Mouse (Mus musculus): Measurements from ENCODE around the gene Zbtb7a. TPM values are rescaled to one million over a fixed set of nuclear protein-coding genes. Genes with fewer than 3 reads are reported as not detected.
A peak's percentile ranks its signal among the peaks of the same experiment; 100 is the strongest.

Zbtb7a gene
- total and polyA plus RNA-seq, 3 experiments = 7.1 to 75.7 (median 31.1) TPM

DNA sequence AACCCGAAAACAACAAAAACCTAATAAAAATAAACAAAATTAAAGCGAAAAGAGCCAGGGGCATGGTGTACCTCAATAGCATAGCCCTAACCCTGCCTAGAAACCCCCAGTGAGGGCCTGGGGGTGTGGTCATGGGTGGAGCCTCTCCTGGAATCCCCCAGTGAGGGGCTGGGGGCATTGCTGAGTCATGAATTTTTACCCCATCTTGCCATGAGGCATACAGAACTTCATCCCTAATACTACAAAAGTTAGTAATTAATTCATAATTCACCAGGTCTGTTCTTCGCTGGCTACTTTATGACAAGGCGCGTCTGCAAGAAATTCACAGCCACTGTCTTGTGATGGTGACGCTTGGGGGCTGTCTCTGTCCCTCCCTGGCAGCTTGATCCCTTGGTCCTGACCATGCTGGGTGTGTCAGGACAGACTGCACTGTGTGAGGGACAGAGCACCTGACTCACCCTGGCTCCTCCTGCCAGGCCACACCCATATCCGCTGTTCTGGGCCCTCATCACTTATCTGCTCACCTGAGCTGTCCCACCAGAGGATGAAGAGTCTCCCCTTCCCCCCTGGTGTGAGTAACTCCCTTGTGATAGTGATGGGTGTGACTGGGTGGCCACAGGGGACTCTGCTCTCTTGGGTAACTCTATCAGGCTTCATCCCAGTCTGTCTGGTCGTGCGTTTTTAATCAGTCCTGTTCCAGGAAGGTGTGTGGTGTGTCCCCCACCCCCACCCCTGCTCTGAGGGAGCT is 39.9 kb upstream of the Zbtb7a start:
- ATAC-seq (ENCODE audit: extremely low read depth, insufficient number of reproducible peaks, low FRiP score, poor library complexity, severe bottlenecking) = no peak

DNA sequence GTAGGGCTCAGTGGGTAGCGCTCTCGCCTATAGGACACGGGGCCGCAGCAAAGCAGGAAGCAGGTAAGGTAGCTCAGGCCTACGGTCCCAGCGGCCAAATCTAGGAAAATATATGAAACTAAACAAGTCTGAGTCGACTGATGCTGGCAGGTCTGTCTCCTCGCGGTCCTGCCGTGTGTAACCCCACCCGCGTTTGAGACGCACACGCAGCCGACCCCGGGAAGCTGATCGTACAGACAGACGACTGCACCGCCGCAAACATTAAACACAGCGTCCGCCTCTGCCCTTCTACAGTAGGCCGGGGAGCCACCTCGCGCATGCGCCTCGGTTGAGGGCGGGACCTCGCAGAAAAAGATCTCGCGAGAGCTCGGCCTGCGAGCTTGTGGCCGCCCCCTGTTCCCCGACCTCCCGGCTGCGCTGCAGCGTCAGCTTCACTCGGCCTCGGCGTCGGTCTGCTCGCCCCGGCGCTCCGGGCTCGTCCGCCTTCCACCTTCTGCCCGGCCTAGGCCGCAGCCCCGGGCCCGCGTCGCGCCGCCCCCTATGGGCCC is 29.4 kb upstream of the Zbtb7a start, which contains the start of gene Map2k2:
TSS of gene Map2k2 (plus strand) at position 351 of the 548 bp plus-strand sequence.
- Histone ChIP-seq H3K9me3 (replicated peaks) (no peaks in the 10 kb centered on the region), H3K4me3 (ENCODE audit: low read depth, low read length) (peak within 1 kb of the TSS; percentile 84), H3K36me3 (replicated peaks) (peaks cover 45% of the 10 kb centered on the region), H3K4me1 (ENCODE audit: insufficient read depth, low read depth, low read length) (peaks cover 69% of the 10 kb centered on the region), H3K27me3 (ENCODE audit: insufficient read depth, low read length) (no peaks in the 10 kb centered on the region)
- DNase-seq (ENCODE audit: low spot score) = peak; percentile 98
- ATAC-seq (ENCODE audit: extremely low read depth, insufficient number of reproducible peaks, low FRiP score, poor library complexity, severe bottlenecking) = peak; percentile 58
- TF ChIP-seq POLR2AphosphoS5 (IDR thresholded peaks at IDR 0.05; ENCODE audit: insufficient replicate concordance, low read depth, low read length) = no peak
- TF ChIP-seq CTCF (IDR thresholded peaks at IDR 0.05; ENCODE audit: low read depth, low read length) = no peak
- no peak for TF ChIP-seq GATA2 (IDR thresholded peaks at IDR 0.05; ENCODE audit: borderline replicate concordance, low read depth, low read length)
- no peak for TF ChIP-seq TAL1 (conservative IDR thresholded peaks at IDR 0.05; ENCODE audit: low read depth, low read length)
- TF ChIP-seq GATA1 (IDR thresholded peaks at IDR 0.05; ENCODE audit: borderline replicate concordance, low read length) = no peak

More for the DNA sequence above, 39.9 kb upstream of the Zbtb7a start:
- TF ChIP-seq POLR2AphosphoS5 (IDR thresholded peaks at IDR 0.05; ENCODE audit: insufficient replicate concordance, low read depth, low read length) = no peak
- no peak for TF ChIP-seq TAL1 (conservative IDR thresholded peaks at IDR 0.05; ENCODE audit: low read depth, low read length)
- no peak for TF ChIP-seq GATA2 (IDR thresholded peaks at IDR 0.05; ENCODE audit: borderline replicate concordance, low read depth, low read length)
- TF ChIP-seq CTCF (IDR thresholded peaks at IDR 0.05; ENCODE audit: low read depth, low read length) = no peak
- no peak for TF ChIP-seq GATA1 (IDR thresholded peaks at IDR 0.05; ENCODE audit: borderline replicate concordance, low read length)
- H3K36me3 ChIP-seq (replicated peaks) = no peaks in the 10 kb centered on the region
- H3K9me3 ChIP-seq (replicated peaks) = peaks cover 4% of the 10 kb centered on the region
- peak; percentile 19 for DNase-seq (ENCODE audit: low spot score)
- peak overlapping the region; percentile 50; the same call in 1 of the 2 replicates for H3K4me3 ChIP-seq (ENCODE audit: low read depth, low read length)
- peaks cover 45% of the 10 kb centered on the region for H3K4me1 ChIP-seq (ENCODE audit: insufficient read depth, low read depth, low read length)
- peaks cover 57% of the 10 kb centered on the region for H3K27me3 ChIP-seq (ENCODE audit: insufficient read depth, low read length)

DNA sequence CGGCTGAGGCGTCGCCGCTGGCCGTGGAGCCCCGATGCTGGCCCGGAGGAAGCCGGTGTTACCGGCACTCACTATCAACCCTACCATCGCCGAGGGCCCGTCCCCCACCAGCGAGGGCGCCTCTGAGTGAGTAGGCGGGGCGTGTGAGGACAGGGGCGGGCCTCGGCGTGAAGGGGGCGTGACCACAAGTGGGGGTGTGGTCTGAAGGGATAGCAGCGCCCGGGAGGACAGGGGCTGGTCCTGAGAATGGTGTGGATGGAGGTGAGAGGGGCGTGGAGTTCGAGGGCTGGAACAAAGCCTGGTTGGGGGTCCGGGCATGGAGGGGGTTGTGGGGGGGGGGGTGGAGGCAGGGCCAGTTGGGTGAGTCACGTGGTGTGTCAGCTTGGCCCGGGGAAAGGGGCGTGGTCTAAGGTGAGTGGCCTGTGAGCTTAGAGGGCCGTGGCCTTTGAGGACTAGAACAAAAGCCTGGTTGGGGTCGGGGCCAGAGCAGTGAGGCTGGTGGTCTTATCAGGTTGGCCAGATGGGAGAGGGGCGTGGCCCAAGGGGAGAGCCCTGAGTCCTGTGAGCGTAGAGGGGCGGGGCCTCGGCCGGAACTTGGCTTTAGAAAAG is 28.8 kb upstream of the Zbtb7a start:
- peak; percentile 80 for DNase-seq (ENCODE audit: low spot score)
- H3K4me1 ChIP-seq (ENCODE audit: insufficient read depth, low read depth, low read length) = peaks cover 71% of the 10 kb centered on the region

DNA sequence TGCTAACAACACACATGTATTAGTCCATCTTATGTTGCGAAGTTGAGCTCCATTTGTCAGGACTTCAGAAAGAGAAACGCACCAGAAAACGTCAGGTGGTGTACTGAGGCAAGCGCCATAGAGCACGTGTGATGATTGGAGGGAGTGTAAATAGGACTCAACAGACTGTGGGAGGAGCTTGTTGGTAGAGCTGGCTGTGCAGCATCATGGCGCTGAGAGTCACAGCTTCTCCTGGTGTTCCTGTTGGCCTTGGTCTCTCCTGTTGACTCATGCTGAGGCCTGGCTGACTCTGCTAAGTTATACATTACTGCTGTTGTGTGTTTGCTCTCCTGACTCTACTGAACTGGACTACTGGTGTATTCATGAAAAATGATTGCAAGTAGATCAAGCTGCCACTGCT is 22.1 kb upstream of the Zbtb7a start:
- Histone ChIP-seq H3K4me1 (ENCODE audit: insufficient read depth, low read depth, low read length) (peaks cover 37% of the 10 kb centered on the region), H3K36me3 (replicated peaks) (peaks cover 96% of the 10 kb centered on the region)
- TF ChIP-seq GATA2 (IDR thresholded peaks at IDR 0.05; ENCODE audit: borderline replicate concordance, low read depth, low read length) (no peak), POLR2AphosphoS5 (IDR thresholded peaks at IDR 0.05; ENCODE audit: insufficient replicate concordance, low read depth, low read length) (no peak), TAL1 (conservative IDR thresholded peaks at IDR 0.05; ENCODE audit: low read depth, low read length) (no peak), GATA1 (IDR thresholded peaks at IDR 0.05; ENCODE audit: borderline replicate concordance, low read length) (no peak), CTCF (IDR thresholded peaks at IDR 0.05; ENCODE audit: low read depth, low read length) (no peak)

More for the DNA sequence above, 28.8 kb upstream of the Zbtb7a start:
- H3K27me3 ChIP-seq (ENCODE audit: insufficient read depth, low read length) = no peaks in the 10 kb centered on the region
- peak overlapping the region; percentile 84 for H3K4me3 ChIP-seq (ENCODE audit: low read depth, low read length)
- peak; percentile 69 for ATAC-seq (ENCODE audit: extremely low read depth, insufficient number of reproducible peaks, low FRiP score, poor library complexity, severe bottlenecking)
- H3K36me3 ChIP-seq (replicated peaks) = peaks cover 50% of the 10 kb centered on the region
- TF ChIP-seq POLR2AphosphoS5 (IDR thresholded peaks at IDR 0.05; ENCODE audit: insufficient replicate concordance, low read depth, low read length) (no peak), TAL1 (conservative IDR thresholded peaks at IDR 0.05; ENCODE audit: low read depth, low read length) (peak; percentile 73; the same call in 1 of the 2 replicates)
- no peaks in the 10 kb centered on the region for H3K9me3 ChIP-seq (replicated peaks)

DNA sequence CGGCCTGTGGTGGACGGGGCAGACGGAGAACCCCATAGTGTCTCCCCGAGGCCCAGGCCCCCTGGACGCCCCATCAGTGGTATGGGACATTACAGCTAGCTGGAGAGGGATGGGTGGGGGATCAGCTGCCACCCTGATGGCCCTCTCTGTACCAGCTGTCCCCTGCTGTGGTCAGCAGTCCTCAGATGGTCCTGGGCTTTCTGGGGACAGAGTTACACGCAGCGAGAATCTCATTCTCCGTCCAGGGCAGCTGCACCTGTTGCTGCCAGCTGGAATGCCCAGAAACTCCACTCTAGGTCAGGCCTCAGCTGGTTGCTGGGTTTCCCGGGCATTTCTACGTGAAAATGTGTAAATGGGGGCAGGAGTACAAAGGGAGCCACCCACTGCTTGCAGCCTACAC is 15.4 kb upstream of the Zbtb7a start:
- H3K9me3 ChIP-seq (replicated peaks) = no peaks in the 10 kb centered on the region

More for the DNA sequence above, 22.1 kb upstream of the Zbtb7a start:
- Histone ChIP-seq H3K27me3 (ENCODE audit: insufficient read depth, low read length) (no peaks in the 10 kb centered on the region), H3K4me3 (ENCODE audit: low read depth, low read length) (no peak overlapping the region), H3K9me3 (replicated peaks) (no peaks in the 10 kb centered on the region)
- ATAC-seq (ENCODE audit: extremely low read depth, insufficient number of reproducible peaks, low FRiP score, poor library complexity, severe bottlenecking) (no peak), DNase-seq (ENCODE audit: low spot score) (no peak)

DNA sequence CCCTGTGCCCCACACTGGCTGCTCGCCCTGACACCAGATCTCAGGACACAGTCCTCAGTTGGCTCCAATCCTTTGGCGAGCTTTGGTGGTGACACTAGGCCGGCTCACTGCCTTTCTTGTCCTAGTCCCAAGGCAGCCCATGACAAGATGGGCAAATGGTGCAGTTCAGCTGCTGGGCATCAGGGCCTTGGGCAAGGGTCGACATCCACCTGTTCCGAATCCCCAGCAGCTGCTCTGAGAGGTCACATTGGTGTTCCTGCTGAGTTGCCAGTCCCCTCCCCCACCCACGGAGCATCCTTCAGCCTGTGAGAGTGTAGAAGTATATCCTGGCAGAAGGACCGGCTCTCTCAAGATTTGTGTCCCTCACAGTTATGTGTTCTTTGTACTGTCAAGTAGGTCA is 14.4 kb upstream of the Zbtb7a start:
- Histone ChIP-seq H3K36me3 (replicated peaks) (peaks cover 97% of the 10 kb centered on the region), H3K9me3 (replicated peaks) (no peaks in the 10 kb centered on the region), H3K4me3 (ENCODE audit: low read depth, low read length) (no peak overlapping the region), H3K4me1 (ENCODE audit: insufficient read depth, low read depth, low read length) (peaks cover 18% of the 10 kb centered on the region; the same call in 1 of the 2 replicates), H3K27me3 (ENCODE audit: insufficient read depth, low read length) (no peaks in the 10 kb centered on the region; the same call in 1 of the 2 replicates)
- ATAC-seq (ENCODE audit: extremely low read depth, insufficient number of reproducible peaks, low FRiP score, poor library complexity, severe bottlenecking) = no peak
- TF ChIP-seq GATA1 (IDR thresholded peaks at IDR 0.05; ENCODE audit: borderline replicate concordance, low read length) (no peak), GATA2 (IDR thresholded peaks at IDR 0.05; ENCODE audit: borderline replicate concordance, low read depth, low read length) (no peak), CTCF (IDR thresholded peaks at IDR 0.05; ENCODE audit: low read depth, low read length) (no peak)
- no peak for DNase-seq (ENCODE audit: low spot score)

More for the DNA sequence above, 15.4 kb upstream of the Zbtb7a start:
- DNase-seq (ENCODE audit: low spot score) (no peak), ATAC-seq (ENCODE audit: extremely low read depth, insufficient number of reproducible peaks, low FRiP score, poor library complexity, severe bottlenecking) (no peak)
- TF ChIP-seq CTCF (IDR thresholded peaks at IDR 0.05; ENCODE audit: low read depth, low read length) (no peak), GATA1 (IDR thresholded peaks at IDR 0.05; ENCODE audit: borderline replicate concordance, low read length) (no peak), TAL1 (conservative IDR thresholded peaks at IDR 0.05; ENCODE audit: low read depth, low read length) (no peak), GATA2 (IDR thresholded peaks at IDR 0.05; ENCODE audit: borderline replicate concordance, low read depth, low read length) (no peak), POLR2AphosphoS5 (IDR thresholded peaks at IDR 0.05; ENCODE audit: insufficient replicate concordance, low read depth, low read length) (no peak)
- Histone ChIP-seq H3K36me3 (replicated peaks) (peaks cover 97% of the 10 kb centered on the region), H3K4me3 (ENCODE audit: low read depth, low read length) (no peak overlapping the region), H3K27me3 (ENCODE audit: insufficient read depth, low read length) (no peaks in the 10 kb centered on the region; the same call in 1 of the 2 replicates), H3K4me1 (ENCODE audit: insufficient read depth, low read depth, low read length) (peaks cover 18% of the 10 kb centered on the region)

All from G1E (cell line).